Mouse (Mus musculus) kidney, postnatal 0 days (tissue): ENCODE results near the gene Gm20388. TPM values are rescaled to one million over a fixed set of nuclear protein-coding genes. Genes with fewer than 3 reads are reported as not detected.

Source experiments
- ATAC-seq: fragments of 200-750 bp; cut with Nextera tagmentation; replicated peaks from 2 replicates; pipeline ENCODE4 v1.8.0; 2017; ENCODE audit warnings: low read depth, moderate number of reproducible peaks, moderate TSS enrichment, moderate library complexity; ENCODE audit not compliant: low FRiP score
- DNase-seq: peaks from one replicate; pipeline ENCODE4 v3.0.0-alpha.2; 2016; ENCODE audit warnings: low spot score
- H3K27ac ChIP-seq: fragments of 300-500 bp; sonication (generic); 2 replicates; pipeline ENCODE4 v1.5.1; 2014; ENCODE audit warnings: mild to moderate bottlenecking
- H3K27me3 ChIP-seq: fragments of 300-500 bp; sonication (generic); 2 replicates; pipeline ENCODE4 v1.6.1; 2014; ENCODE audit warnings: low read length, mixed read lengths; ENCODE audit not compliant: insufficient read depth
- H3K36me3 ChIP-seq: fragments of 300-500 bp; sonication (generic); 2 replicates; pipeline ENCODE4 v1.6.1; 2014; ENCODE audit warnings: low read length, mixed read lengths; ENCODE audit not compliant: insufficient read depth
- H3K4me1 ChIP-seq: fragments of 300-500 bp; sonication (generic); replicated peaks from 2 replicates; pipeline ENCODE4 v1.6.1; 2014; ENCODE audit warnings: antibody characterized with exemption, low read length, mixed read lengths; ENCODE audit not compliant: insufficient read depth
- H3K4me2 ChIP-seq: fragments of 300-500 bp; sonication (generic); 2 replicates; pipeline ENCODE4 v1.6.1; 2014; ENCODE audit warnings: mild to moderate bottlenecking, low read length, moderate library complexity, mixed read lengths
- H3K4me3 ChIP-seq: fragments of 300-500 bp; sonication (generic); replicated peaks from 2 replicates; pipeline ENCODE4 v1.5.1; 2014; ENCODE audit warnings: low read depth, low read length
- H3K9ac ChIP-seq: fragments of 300-500 bp; sonication (generic); 2 replicates; pipeline ENCODE4 v1.6.1; 2014; ENCODE audit warnings: low read depth, low read length
- H3K9me3 ChIP-seq: fragments of 300-500 bp; sonication (generic); replicated peaks from 2 replicates; pipeline ENCODE4 v1.6.1; 2016; ENCODE audit warnings: low read length, inconsistent platforms, mixed read lengths
- CTCF ChIP-seq: IDR thresholded peaks from 2 replicates; pipeline ENCODE4 v1.5.1; 2016; ENCODE audit warnings: antibody characterized with exemption, low read depth, mild to moderate bottlenecking, moderate library complexity
- WGBS: fragments of 180-500 bp; shearing (Covaris S2); extraction: QIAGEN DNeasy Blood & Tissue Kit; methylation state at CpG from one replicate; pipeline ENCODE4 v1.1.7; 2014; 5-methylcytosine and 5-hydroxymethylcytosine counted together
- polyA plus RNA-seq: library from polyadenylated mRNA; unstranded; fragments of >200 nt; fragmentation: Nextera tagmentation; extraction: Ambion mirVana; gene quantifications from 2 replicates; pipeline ENCODE4 v1.2.1, GENCODE M21; 2015

The Gm20388 gene
- polyA plus RNA-seq, 1 experiment from 2014 or later: not detected

GRCm38 (mm10) chr8:121119635-121120455 is 1209.2 kb downstream of the Gm20388 start:
- H3K9ac ChIP-seq: peak overlapping the region; percentile 94
- ATAC-seq (no peak), DNase-seq (peak; percentile 53)
- 17% methylated on average over 12 of the region's 12 CpGs for WGBS
- peaks cover 14% of the 10 kb centered on the region for H3K4me1 ChIP-seq
- no peaks in the 10 kb centered on the region for H3K9me3 ChIP-seq
- H3K4me2 ChIP-seq: peak overlapping the region; percentile 71
- H3K36me3 ChIP-seq: peaks cover 17% of the 10 kb centered on the region
- H3K27me3 ChIP-seq: peaks cover 5% of the 10 kb centered on the region
- TF ChIP-seq CTCF: no peak
- peak overlapping the region; percentile 86 for H3K4me3 ChIP-seq
- peak overlapping the region; percentile 63 for H3K27ac ChIP-seq

- peaks cover 17% of the 10 kb centered on the region for H3K4me1 ChIP-seq
- H3K4me3 ChIP-seq: peak overlapping the region; percentile 86
- peak overlapping the region; percentile 71 for H3K4me2 ChIP-seq
- WGBS: 22% methylated on average over 17 of the region's 17 CpGs
- peak overlapping the region; percentile 94 for H3K9ac ChIP-seq
- ATAC-seq: no peak
- H3K36me3 ChIP-seq: peaks cover 17% of the 10 kb centered on the region
- peak; percentile 61 for DNase-seq
- H3K27me3 ChIP-seq: peaks cover 8% of the 10 kb centered on the region
- H3K27ac ChIP-seq: peak overlapping the region; percentile 63; the same call in 1 of the 2 replicates
- no peak for TF ChIP-seq CTCF
- H3K9me3 ChIP-seq: no peaks in the 10 kb centered on the region
Observed at GRCm38 (mm10) chr8:121120456-121121419, 1210.1 kb downstream of the Gm20388 start.

GRCm38 (mm10) chr8:121121704-121122103 is 1211.1 kb downstream of the Gm20388 start:
- peak overlapping the region; percentile 86 for H3K4me3 ChIP-seq
- TF ChIP-seq CTCF: no peak
- ATAC-seq: no peak
- peaks cover 20% of the 10 kb centered on the region for H3K4me1 ChIP-seq
- DNase-seq: no peak
- peak overlapping the region; percentile 42; the same call in 1 of the 2 replicates for H3K9ac ChIP-seq
- 0 out of 2 replicates have a peak overlapping the region, but pooled peaks have one; percentile 63 for H3K27ac ChIP-seq
- peak overlapping the region; percentile 71 for H3K4me2 ChIP-seq
- H3K36me3 ChIP-seq: peaks cover 17% of the 10 kb centered on the region
- no peaks in the 10 kb centered on the region for H3K9me3 ChIP-seq
- peaks cover 8% of the 10 kb centered on the region for H3K27me3 ChIP-seq
- WGBS: 37% methylated on average over 8 of the region's 8 CpGs

- Histone ChIP-seq H3K4me2 (peak overlapping the region; percentile 71), H3K27me3 (peaks cover 8% of the 10 kb centered on the region), H3K9ac (peak overlapping the region; percentile 42), H3K9me3 (no peaks in the 10 kb centered on the region), H3K36me3 (peaks cover 15% of the 10 kb centered on the region), H3K4me1 (peaks cover 20% of the 10 kb centered on the region), H3K27ac (no peak overlapping the region), H3K4me3 (0 out of 2 replicates have a peak overlapping the region, but pooled peaks have one; percentile 86)
- no peak for TF ChIP-seq CTCF
- no peak for DNase-seq
- 36% methylated on average over 7 of the region's 7 CpGs for WGBS
- no peak for ATAC-seq
Observed at GRCm38 (mm10) chr8:121122368-121122767, 1211.7 kb downstream of the Gm20388 start.

- peaks cover 12% of the 10 kb centered on the region for H3K27me3 ChIP-seq
- H3K27ac ChIP-seq: no peak overlapping the region
- peaks cover 10% of the 10 kb centered on the region; the same call in 1 of the 2 replicates for H3K36me3 ChIP-seq
- peak overlapping the region; percentile 71; the same call in 1 of the 2 replicates for H3K4me2 ChIP-seq
- WGBS: 91% methylated on average over 2 of the region's 2 CpGs
- no peaks in the 10 kb centered on the region for H3K9me3 ChIP-seq
- no peak overlapping the region for H3K4me3 ChIP-seq
- ATAC-seq: no peak
- H3K4me1 ChIP-seq: peaks cover 24% of the 10 kb centered on the region
- no peak for TF ChIP-seq CTCF
- DNase-seq: no peak
- H3K9ac ChIP-seq: no peak overlapping the region
Observed at GRCm38 (mm10) chr8:121123113-121123512, 1212.5 kb downstream of the Gm20388 start.
